Mouse (Mus musculus) testis, postnatal 14 days (tissue): ENCODE results near the gene Itga3.
A peak's percentile ranks its signal among the peaks of the same experiment; 100 is the strongest.

ENCODE experiments used
- DNase-seq: peaks from one replicate; pipeline ENCODE4 v3.0.0; 2021; ENCODE audit warnings: low spot score

Gene Itga3

DNA sequence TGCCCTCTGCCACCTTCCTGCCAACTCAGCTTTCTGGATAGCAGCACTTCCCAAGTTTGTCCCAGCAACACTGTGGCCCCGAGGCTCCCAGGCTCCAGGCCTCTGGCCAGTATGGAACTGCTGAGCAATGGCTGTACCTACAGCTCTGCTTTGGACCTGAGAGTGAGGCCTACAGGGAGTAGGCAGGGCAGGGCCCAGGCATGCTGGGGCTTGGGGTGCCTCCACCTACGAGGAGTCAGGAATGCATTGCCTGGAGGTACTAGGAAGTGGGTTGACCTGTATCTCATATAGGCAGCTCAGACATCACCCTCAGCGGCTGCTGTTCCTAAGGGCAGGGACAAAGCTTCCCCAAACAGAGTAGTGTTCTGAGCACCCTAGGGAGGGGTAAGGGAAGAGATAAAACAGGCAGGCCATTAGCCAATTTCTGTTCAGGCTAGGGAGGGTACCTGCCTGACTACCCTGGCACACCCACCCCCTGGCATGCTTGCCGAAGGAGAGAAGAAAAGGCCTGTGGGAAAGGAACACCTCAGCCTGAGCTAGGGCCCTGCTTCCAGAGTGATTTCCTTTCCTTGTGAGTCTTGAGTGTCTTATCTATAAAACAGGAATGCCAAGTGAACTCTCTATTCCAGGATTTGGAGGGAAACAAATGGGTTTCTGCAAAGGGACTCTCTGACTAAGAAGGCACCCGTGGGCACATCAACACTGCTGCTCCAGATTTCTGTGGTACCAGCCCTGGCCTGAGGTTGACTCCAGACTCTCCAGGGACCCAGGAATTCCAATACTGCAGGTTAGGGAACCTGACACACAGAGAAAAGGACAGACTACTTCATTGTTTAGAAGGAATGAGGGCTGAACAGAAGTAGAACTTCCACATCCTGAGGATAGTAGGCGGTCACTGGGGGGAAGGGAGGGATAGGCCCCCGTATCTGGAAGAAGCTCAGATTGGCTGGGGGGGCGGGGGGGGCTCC is 6.2 kb downstream of the Itga3 start:
- no peak for DNase-seq

DNA sequence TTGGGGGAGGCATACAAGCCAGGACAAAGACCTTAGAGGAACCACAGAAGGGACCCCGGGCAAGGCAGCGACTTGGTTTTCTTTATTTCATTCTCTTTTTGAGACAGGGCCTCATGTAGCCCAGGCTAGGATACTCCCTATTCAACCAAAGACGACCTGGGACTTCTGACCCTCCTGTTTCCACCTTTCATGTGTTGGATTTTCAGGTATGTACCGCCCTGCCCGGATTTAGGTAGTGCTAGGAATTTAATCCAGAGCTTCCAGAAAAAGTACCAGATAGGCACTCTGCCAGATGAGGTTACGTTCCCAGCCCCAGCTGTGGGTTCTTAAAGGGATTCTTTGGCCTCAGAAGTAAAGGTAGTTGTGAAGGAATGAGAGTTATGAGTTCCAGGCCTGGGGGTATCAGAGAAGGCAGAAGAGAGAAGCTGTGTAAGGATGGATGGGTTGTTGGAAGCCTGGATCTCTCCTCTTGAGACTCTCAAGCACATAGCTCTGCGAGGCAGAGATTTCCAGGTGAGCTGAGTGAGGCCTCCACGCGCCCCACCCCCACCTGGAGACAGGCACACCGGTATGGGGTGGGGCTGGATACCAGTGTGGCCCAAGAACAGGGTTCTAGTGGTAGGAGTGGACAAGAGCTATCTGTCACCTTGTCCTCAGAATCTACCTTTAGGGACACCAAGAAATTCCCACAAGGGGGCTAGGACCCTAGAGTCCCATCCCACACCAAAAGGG is 7.2 kb downstream of the Itga3 start:
- no peak for DNase-seq

DNA sequence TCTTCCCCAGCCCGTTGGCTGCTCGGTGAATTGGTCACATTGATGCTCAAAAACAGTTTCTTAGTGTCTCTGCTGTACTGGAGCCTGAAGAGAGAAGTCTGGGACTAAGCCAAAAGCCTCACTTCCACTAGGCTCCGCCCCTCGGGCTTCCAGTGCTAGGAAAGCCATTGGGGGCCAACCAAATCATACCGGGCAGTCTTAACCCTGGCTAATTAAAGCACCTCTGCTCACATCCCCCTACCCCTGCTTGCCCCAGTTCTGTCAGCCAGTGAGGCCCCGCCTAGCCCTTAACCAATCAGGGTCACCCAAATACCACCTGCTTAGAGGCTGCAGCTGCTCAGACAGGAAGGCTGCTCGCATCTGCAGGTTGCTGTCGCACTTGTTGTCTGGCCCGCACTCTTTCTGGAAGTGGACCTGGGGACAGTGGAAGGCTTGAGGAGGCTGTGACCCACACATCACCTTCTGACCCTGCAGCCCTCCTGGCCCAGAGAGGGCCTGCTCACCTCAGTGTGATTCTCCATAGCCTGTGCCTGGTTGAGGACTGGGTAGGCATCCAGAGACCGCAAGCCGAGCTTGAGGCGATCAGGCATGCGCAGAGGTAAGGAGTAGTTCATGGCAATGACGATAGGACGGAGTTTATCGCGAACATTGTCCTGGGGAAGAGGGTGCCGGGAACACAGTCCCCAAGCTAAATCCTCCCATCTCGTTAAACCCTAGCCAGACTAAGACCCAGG is 19.7 kb downstream of the Itga3 start:
- DNase-seq: no peak

DNA sequence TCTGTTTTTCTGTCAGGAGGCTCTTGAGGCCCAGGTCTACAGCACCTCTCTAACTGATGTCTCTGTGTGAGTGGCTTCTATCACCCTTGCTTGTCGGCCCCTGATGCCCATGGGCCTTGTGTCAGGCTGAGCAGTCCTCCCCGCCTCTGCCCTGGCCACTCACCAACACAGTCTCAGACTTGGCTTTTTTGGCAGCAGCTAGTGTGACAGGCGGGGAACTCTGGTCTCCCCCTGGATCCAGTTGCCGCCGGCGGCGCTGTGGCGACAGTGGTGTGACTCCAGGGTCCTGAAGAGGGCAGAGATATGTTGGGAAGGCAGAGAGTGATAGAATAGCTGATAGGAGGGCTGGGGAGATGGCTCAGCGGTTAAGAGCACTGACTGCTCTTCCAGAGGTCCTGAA is 23.5 kb downstream of the Itga3 start:
- DNase-seq: no peak

DNA sequence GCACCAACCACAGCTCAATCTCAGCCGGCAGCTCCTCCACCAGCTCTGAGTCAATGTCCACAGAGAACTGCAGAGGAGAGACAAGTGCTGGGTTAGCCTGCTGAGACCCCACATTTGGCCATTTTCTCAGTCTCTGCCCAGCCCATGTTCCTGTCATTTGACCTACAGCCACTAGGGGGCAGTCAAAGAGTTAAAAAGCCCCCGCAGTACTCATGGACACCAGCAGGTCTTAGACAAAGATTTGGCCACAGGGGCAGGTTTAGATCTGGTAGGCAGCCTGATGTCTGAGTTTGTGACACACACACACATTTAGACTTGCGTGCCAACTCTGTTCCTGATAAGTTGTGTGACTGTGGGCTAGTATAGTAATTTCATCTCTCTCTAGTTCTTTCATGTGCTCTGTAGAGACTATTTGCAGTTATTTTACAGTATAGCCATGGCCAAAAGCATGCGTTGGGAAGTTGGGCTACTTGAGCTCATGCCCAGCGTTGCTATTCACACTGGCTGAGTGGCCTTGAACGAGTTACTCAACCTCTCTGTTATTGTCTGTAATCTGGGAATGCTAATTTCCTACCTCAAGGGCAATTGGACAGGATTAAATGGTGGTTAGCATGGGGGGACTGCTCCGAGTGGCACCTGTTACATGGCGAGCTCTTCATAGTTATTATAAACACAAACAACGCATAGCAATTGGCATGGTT is 29.5 kb downstream of the Itga3 start:
- no peak for DNase-seq

DNA sequence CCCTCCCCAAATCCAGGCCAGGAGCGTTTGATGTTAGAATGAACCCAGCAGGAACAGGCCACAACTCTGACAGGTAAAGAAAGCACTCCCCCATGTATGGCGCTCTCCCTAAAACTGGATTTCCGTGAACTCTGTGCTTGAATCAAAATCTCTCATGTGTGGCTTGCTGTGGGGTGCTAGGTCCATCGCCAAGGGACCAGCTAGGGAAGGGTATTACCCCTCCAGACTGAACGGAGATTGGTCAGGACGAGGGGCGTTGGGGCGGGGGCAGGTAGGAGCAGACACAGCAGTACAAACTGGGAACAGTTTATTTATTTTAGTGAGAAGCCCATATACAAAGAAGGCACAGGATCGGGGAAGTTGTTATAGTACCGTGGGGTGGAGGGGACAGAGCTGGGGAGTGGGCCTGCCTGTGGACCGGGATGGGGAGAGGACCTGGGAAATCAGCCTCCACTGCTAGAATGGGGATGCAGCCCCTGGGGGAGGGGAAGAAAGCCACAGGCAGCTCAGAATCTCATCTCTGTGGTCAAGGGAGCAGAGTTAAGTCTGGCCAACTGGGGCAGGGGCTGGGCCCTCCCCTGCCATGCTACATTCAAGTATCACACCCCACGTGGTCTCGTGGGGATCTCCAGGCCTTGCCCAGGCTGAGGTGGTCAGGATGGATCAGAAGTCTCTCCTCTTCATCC is 32.3 kb downstream of the Itga3 start:
- DNase-seq: no peak

DNA sequence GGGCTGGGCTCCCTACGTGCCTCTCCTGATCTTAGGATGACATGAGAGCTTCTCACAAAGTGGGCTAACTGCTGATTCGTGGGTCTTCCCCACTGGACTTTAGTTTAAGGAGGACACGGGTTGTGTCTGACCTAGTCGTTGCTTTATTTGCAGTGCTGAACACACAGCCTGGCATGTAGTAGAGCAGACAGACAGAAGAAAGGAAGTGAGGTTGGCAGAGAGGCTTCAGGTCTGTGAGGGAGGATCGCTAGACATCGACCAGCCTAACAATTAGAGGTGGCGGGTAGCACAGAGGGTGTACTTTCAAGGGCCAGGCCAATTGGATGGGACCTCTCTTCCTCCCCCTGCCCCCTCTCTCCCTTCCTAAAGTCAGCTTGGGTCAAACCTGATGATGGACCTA is 33.0 kb downstream of the Itga3 start:
- no peak for DNase-seq

DNA sequence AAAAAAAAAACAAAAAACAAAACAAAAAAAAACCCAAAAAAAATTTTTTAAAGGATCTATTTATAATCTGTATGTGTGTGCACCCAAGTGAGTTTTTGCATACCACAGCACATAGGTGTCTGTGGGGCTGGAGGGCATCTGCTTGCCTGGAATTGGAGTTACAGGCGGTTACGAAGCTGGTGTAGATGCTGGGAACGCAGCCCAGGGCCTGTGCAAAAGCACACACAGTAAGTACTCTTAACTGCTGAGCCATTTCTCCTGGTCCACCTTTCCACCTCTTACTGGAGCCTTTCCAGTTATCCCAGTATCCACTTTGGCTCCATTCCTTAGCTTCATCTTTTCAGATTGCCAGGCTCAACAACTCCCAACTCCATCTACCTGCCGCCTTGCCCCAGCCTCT is 33.5 kb downstream of the Itga3 start:
- DNase-seq: no peak

DNA sequence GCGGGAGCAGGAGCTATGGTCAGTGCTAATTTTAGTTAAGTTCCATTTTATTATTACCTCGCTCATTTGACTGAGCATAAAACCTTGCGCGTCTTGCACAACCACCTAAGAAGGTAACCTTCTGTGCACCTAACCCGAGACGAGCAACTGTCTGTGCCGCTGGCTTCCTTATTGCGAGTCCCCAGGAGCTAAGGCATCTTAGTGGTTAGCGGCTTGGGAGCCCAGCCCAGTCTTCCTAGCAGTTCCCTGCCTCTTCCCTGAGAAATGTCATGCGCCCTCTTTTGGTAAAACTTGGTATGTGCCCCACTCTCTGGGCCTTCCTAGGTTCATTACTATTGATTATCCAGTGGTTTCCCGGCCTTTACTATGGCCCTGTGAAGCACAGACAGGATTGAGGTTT is 34.5 kb downstream of the Itga3 start:
- DNase-seq: peak; percentile 69

DNA sequence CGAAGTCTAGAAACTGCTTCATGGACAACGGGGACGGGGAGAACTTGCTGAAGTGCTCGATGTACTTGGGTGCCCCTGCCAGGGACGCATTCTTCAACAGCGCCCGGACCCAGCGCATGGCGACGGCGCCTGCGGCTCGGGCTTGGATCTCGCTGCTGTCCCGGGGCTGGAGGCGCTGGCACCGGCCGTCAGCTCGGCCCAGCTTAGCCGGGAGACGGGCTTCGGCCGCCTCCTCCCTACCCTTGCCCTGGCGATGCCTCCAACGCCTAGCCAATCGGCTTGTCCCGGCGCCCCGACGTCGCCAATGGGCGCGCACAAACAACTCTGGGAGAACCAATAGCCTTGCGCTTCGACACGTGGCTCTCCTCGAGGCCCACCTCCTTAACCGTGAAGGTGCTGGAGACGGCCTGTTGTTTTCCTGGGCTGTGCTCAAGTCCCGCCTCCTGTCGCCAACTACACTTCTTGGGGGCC is 35.4 kb downstream of the Itga3 start, which contains the start of gene Pdk2:
Pdk2 (minus strand) TSS at position 216 of the 471 bp plus-strand sequence.
- peak; percentile 95 for DNase-seq

DNA sequence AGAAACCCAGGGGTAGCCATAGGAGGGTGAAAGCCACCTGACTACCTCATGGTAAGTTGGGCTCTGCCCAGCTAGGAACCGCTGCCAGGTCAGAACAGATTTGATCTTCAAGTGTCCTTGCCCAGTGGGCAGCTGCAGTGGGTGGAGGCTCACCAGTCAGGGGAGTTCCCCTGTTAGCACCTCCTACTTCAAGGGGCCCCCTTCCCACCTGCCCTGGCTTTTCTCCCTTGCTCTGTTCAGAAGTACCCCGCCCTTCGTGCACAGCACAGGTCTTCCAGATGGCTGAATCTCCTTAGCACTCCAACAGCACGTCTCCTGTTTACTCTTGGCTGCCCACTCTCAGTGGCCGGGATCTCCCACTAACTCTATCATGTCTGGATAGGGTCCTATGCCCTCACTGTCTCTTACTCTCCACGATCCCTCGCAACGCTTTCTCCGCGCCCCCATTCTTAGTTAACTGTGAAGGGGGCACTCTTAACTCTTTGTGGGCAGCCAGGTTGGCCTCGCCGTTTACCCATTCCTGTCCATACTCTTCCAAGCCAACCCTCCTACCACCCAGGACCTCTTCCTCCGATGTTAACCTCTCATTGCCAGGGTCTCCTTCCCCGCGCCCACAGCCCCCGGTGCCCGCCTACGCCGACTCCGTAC is 36.0 kb downstream of the Itga3 start:
- peak; percentile 48 for DNase-seq

DNA sequence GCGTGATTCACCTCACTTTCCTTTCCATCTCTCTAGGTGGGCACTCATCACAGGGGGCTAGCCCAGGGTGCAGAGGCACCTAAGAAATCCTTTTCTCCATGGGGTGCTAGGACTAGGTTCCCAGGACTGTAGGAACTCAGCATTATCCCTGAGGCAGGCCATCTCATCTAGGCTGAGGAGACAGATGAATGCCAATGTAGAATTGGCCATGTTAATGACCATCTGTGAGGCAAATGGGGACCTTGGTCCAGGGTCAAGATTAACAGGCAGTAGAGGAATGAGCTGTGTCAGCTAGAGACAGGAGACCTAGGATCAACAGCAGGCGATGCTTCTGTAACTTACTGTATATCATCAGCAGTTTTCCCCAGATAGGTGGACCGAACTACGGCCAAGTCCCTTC is 36.8 kb downstream of the Itga3 start:
- no peak for DNase-seq

DNA sequence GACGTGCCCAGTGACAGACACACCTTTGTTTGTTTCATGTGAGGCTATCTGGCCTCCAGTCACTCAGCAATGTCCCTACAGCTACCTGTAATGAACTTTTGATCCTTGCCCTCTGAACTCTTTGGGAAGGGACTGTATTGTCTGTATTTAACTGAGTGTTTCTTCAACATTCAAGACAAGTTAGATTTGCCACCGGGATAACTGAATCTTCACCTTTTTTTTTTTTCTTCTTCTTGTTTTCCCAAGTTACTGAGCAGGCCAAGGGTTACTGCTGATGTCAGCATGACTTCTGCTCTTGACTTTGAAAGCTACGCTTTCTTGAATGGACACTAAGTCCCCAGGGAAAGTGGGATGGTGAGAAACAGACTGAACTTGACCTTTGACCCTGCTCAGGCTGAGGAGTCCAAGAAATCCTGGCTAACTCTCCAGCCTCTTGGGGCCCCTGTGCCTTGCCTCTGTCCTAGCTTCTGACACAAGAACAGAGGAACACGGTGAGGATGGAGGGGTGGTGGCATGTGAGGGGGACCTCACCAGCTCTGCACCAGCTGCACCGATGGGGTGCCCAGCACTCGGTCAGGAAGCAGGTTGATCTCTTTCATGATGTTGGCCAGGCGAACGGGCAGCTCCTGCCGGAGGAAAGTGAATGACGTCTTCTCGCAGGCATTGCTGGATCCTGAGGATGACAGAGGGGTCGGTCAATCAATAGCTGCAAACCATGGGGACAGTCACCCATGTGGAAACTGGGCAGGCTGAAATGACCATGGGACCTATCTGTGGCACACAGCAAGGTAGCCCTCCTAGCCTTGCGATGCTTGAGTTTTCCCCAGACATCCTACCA is 37.6 kb downstream of the Itga3 start:
- DNase-seq: no peak

DNA sequence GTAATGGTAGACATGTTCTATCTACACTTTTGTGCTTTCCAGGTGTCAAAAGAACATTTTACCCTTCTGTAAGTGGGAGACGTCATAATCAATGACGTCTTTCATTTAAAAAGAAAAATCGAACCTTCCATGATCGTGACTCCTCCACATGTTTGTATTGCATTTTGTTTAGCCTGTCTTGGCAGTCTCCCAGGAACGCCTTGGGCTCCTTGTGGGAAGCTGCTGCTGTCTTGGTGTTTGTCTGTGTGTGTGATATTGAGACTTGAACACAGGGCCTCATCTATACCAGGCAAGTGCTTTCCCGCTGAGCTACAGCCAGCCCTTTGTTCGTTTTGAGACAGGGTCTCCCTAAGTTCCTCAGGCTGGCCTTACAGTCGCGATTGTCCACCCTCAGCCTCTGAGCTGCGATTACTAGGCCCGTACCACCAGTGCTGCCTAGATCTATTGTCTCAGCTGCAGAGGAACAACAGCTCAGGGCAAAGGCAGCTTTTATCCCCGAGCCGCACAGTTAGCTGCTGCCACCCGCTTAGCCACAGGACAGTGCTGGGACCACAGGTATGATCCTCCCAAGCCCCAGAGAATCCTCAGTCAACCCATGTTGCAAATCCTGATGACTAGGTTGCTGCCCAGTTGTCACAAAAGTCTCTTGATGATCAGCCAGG is 38.3 kb downstream of the Itga3 start:
- no peak for DNase-seq

DNA sequence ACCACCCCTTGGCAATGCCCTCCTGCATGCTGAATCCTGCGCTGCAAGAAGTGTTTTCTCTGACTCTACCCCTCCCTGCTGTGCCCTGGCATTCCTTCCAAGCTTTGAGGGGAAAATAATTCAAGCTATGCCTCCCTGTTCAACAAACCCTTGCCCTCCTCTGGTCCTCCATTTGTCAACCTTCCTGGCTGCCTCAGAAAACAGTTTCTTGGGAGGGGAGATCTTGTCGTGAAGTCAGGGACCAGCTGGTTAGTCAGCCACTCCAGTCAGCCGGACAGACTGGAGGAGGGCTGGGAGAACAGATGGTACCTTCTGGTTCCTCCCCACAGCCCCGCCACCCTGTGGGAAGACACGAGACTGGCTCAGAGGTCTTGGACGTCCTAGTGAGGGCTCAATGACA is 39.3 kb downstream of the Itga3 start:
- DNase-seq: no peak

DNA sequence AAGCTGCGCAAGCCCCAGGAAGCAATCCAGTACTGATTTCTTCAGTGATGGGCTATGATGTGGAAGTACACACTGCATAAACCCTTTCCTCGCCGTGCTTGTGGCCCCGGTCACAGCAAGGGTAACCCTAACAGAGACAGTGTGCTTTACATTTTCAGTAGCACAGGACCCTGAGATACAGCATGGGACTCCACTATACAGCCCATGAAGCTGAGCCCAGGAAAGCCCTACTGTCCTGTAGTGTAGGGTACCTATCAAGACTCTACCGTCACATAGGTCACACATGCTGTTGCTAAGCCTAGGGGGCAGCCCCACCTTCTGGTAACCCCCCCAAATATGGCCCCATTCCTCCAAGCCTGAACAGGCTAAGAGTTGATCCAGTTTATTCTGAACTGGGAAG is 40.1 kb downstream of the Itga3 start:
- no peak for DNase-seq

DNA sequence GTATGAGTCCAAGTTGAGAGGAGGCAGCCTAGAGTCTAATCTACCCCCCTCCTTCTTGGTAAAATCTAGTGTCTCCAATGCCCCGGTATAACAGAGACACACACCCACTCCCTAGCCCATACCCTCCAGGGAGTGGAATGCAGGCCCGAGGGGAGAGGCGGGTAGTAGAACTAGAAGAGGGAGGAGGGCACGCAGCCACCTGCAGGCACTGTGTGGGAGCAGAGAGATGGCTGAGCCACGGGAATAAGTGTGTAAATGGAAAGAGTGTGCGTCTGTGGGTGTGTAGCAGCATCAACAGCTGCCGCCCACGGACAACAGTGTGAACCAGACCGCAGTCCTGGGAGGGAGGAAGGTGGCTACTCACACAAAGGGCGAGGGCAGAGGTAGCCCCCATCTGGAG is 41.7 kb downstream of the Itga3 start:
- no peak for DNase-seq

DNA sequence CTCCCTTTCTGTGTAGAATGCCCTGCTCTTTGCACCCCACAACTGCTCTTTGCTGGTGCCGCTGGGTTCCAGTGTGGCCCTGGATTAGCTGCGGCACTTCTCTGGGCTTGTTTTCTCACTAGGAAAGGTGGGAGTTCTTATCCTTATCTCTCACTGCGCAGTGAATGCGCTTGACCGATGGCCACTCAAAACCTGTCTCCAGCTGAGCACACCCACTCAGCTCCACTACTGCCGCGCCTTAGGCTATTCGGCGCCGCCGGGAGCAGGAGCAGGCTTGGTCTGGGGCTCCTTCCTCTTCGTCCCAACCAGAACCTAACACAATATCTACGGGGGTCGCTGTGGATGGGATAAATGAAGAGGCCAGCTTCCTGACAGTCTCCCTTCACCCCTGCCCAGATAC is 43.0 kb downstream of the Itga3 start:
- DNase-seq: no peak

DNA sequence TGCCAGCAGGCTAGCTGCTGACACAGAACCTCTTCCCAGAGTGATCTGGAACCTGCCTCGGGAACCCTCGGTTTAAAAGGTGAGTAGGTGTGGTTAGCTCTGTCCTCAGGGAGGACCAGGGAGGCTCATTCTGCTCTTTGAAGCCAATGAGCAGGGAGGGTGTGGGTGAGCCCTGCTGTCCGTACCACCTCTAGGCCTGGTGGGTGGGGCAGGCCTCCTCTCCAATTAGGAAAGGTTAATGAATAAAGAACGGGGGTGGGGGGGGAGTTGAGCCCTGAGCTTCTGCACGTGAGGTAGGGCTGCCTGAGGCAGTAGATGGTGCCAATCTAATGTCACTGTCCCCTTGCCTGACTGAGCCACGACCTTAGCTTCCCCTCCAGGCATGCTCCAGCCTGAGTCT is 43.7 kb downstream of the Itga3 start:
- no peak for DNase-seq
